Mouse (Mus musculus) MEL (cell line): ENCODE measurements at regions not wholly inside any gene's neighbourhood (a gene's known extent, or its start where the extent isn't known, plus 50 kb on each side); places are given as distances from the start of the nearest gene placed in this dataset.

Experiments
- CTCF ChIP-seq, 3 experiments: IDR thresholded peaks in 2 of 3; conservative IDR thresholded peaks in 1 of 3; 2 replicates each; pipeline ENCODE4 v1.5.1; 2011 to 2012; ENCODE audit warnings: low read length in 3 of 3, low read depth in 2 of 3, mild to moderate bottlenecking in 2 of 3, improper control_type of control experiment in 1 of 3, inconsistent platforms in 1 of 3, mixed read lengths in 1 of 3, moderate library complexity in 1 of 3; ENCODE audit not compliant: control insufficient read depth in 1 of 3, insufficient read depth in 1 of 3, poor library complexity in 1 of 3, severe bottlenecking in 1 of 3
- E2F4 ChIP-seq: IDR thresholded peaks from 2 replicates; pipeline ENCODE4 v1.6.1; 2011; ENCODE audit warnings: low read depth, low read length, improper control_type of control experiment, borderline replicate concordance
- EP300 ChIP-seq, 2 experiments: IDR thresholded peaks; 2 replicates each; pipeline ENCODE4 v1.6.1; 2011; ENCODE audit warnings: improper control_type of control experiment in 2 of 2, low read length in 2 of 2, low read depth in 1 of 2, mild to moderate bottlenecking in 1 of 2
- ETS1 ChIP-seq: IDR thresholded peaks from 2 replicates; pipeline ENCODE4 v1.6.1; 2012; ENCODE audit warnings: low read depth, mild to moderate bottlenecking, inconsistent platforms, low read length, improper control_type of control experiment, moderate library complexity
- GATA1 ChIP-seq: IDR thresholded peaks from 2 replicates; pipeline ENCODE4 v1.6.1; 2011; ENCODE audit warnings: low read depth, low read length, improper control_type of control experiment
- MAFK ChIP-seq: IDR thresholded peaks from 2 replicates; pipeline ENCODE4 v1.6.1; 2011; ENCODE audit warnings: low read depth, mild to moderate bottlenecking, low read length, improper control_type of control experiment, borderline replicate concordance
- POLR2A ChIP-seq, 2 experiments: IDR thresholded peaks; 2 replicates each; pipeline ENCODE4 v1.6.1; 2011 to 2012; ENCODE audit warnings: low read length in 2 of 2, mild to moderate bottlenecking in 2 of 2, control low read depth in 1 of 2, improper control_type of control experiment in 1 of 2, low read depth in 1 of 2, moderate library complexity in 1 of 2; ENCODE audit not compliant: control insufficient read depth in 1 of 2, insufficient read depth in 1 of 2, poor library complexity in 1 of 2
- TAL1 ChIP-seq: IDR thresholded peaks from 2 replicates; pipeline ENCODE4 v1.6.1; 2012; ENCODE audit warnings: mild to moderate bottlenecking, inconsistent platforms, low read length, moderate library complexity, mixed read lengths
- TBP ChIP-seq: IDR thresholded peaks from 2 replicates; pipeline ENCODE4 v1.8.0; 2011; ENCODE audit warnings: low read depth, low read length, improper control_type of control experiment
- TCF12 ChIP-seq: IDR thresholded peaks from 2 replicates; pipeline ENCODE4 v1.6.1; 2014; ENCODE audit warnings: low read depth, mild to moderate bottlenecking, inconsistent platforms, low read length, improper control_type of control experiment, moderate library complexity
- UBTF ChIP-seq: IDR thresholded peaks from 2 replicates; pipeline ENCODE4 v1.6.1; 2012; ENCODE audit warnings: low read depth, mild to moderate bottlenecking, inconsistent platforms, low read length, improper control_type of control experiment, moderate library complexity, borderline replicate concordance; ENCODE audit not compliant: insufficient read depth
- ZC3H11A ChIP-seq: IDR thresholded peaks from 2 replicates; pipeline ENCODE4 v1.6.1; 2012; ENCODE audit warnings: low read depth, mild to moderate bottlenecking, inconsistent platforms, low read length, improper control_type of control experiment

DNA sequence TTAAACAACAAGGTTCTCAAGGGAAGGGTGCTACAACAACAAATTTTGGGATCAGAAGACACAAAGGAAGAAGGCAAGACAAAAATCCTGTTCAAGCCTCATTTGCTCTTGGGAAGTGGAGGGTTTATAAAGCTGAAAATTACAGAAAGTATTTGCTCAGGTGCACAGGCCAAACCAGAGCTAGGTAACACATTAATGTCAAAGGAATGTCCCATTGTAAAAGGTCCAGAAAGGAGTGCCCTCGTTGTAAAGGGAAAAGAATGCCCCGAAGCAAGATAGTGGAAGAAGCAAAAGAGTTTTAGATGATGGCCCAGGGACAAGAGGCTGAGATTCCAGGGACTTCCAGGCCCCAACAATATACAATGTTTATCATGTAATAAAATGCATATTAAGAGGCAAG lies 317.3 kb downstream of the Car8 start:
- TF ChIP-seq MAFK, result no peak
- no peak for TF ChIP-seq ETS1
- TF ChIP-seq ZC3H11A, result no peak
- TF ChIP-seq POLR2A (IDR thresholded peaks at IDR 0.05; ENCODE audit: control insufficient read depth in 1 of 2, insufficient read depth in 1 of 2, low read depth in 1 of 2, low read length in 2 of 2, poor library complexity in 1 of 2), result no peak
- no peak for TF ChIP-seq TBP
- TF ChIP-seq CTCF (IDR thresholded peaks at IDR 0.05 in 2 of 3, conservative IDR thresholded peaks at IDR 0.05 in 1 of 3; ENCODE audit: control insufficient read depth in 1 of 3, insufficient read depth in 1 of 3, low read depth in 2 of 3, low read length in 3 of 3, poor library complexity in 1 of 3, severe bottlenecking in 1 of 3), result no peak
- no peak for TF ChIP-seq GATA1
- no peak for TF ChIP-seq EP300 (IDR thresholded peaks at IDR 0.05; ENCODE audit: low read depth in 1 of 2, low read length in 2 of 2)
- no peak for TF ChIP-seq TCF12
- no peak for TF ChIP-seq TAL1
- no peak for TF ChIP-seq UBTF
- no peak for TF ChIP-seq E2F4
